Mouse (Mus musculus) c-Kit-positive CD71-positive TER-119-positive erythroid progenitor cells, embryonic 14.5 days (primary cell): ENCODE measurements at regions not wholly inside any gene's neighbourhood (a gene's known extent, or its start where the extent isn't known, plus 50 kb on each side); places are given as distances from the start of the nearest gene placed in this dataset.

Experiments used
- DNase-seq: peaks from one replicate; pipeline ENCODE4 v3.0.0-alpha.2; 2013; ENCODE audit warnings: low spot score

- DNase-seq, result no peak
These were observed 53.4 kb upstream of the Jun start for GRCm38 (mm10) chr4:95105424-95105823.

GRCm38 (mm10) chr4:95105926-95106622 lies 54.1 kb upstream of the Jun start:
- DNase-seq, result no peak

- DNase-seq, result no peak
These were observed 55.1 kb upstream of the Jun start for GRCm38 (mm10) chr4:95106881-95107665.

GRCm38 (mm10) chr4:95108811-95109210 lies 56.8 kb upstream of the Jun start:
- DNase-seq, result no peak

- DNase-seq, result no peak
These were observed 58.8 kb upstream of the Jun start for GRCm38 (mm10) chr4:95110828-95111227.

DNA sequence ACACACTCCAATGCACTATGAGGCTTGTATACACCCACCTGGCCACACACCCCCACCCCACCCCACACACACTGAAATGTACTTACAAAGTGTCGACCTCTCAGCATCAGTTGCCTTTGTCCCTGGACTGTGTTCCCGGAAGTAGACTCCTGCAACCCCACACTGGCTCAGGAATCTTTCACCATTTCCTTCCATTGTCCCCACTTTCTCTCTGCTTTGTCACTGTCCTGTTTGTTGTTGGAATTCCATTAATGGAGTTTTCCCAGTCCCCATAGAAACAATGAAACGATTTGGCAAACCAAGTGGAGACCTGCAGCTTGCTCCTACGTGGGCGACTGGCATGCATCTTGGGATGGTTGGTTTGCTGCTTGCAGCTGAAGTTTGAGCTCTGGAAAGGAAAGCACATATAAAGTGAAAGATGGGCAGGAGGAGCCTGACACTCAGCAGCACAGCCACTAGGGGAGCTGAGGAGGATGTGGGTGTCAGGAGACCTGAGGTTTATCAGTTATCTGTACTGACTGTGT lies 65.2 kb upstream of the Jun start:
- no peak for DNase-seq

GRCm38 (mm10) chr4:95120876-95121275 lies 68.9 kb upstream of the Jun start:
- no peak for DNase-seq

DNA sequence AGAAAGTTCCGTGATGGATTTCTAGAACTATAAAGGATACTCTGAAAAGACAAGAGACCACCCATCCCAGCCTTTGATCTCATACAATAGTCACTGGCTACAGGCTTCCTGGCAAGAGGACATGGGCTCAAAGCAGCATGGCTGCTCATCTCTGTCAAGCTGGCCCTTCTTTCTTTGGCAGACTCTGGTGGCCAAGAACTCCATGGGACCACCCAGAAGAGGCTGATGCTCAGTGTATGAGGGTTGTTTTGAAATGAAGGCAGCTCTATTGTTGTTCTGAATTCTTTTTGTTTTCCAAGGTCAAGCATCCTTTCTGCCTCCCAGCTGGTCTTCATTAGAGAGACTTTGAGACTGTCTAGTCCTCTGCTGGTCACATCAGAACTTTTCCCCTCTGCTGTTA lies 73.3 kb upstream of the Jun start:
- no peak for DNase-seq

DNA sequence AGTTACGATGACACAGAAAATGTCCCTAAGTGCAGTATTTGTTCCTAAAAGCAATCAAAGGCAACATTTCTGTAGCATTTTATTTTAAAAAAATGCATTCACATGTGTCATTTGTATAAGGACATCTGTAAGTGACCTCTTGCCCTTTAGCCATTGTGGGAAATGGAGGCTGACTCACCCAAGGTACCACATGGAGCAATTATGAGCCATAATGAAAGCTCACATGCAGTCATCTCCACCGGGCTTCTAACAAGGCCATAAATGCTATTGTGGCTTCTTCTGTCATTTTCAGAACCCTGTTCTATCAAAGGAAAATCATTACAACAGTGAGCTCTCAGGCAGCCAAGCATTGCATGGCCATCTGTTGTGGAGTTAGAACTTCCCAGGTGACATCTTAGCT lies 75.9 kb upstream of the Jun start:
- no peak for DNase-seq

GRCm38 (mm10) chr4:95133815-95134214 lies 81.8 kb upstream of the Jun start:
- no peak for DNase-seq

GRCm38 (mm10) chr4:95134611-95135010 lies 82.6 kb upstream of the Jun start:
- no peak for DNase-seq

GRCm38 (mm10) chr4:95137413-95138143 lies 85.6 kb upstream of the Jun start:
- no peak for DNase-seq

DNA sequence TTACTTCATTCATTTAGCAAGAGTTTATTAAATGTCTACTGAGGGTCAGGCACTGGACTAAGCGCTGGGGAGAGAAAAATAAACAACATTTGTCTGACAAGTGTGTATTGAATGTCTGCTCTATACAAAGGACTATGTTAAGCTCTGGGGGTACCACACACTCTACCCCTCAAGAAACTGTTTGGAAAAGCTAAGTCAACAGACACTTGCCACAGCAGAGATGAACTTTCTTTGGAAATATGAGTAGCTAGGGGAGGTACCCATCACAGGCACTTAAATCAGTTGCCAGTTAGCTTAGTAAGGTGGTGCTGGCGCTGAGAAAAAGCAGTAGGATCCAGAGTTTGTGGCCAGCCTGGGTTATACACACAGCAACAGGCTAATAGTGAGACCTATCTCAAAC lies 86.7 kb upstream of the Jun start:
- DNase-seq, result no peak

GRCm38 (mm10) chr4:95141253-95141652 lies 89.2 kb upstream of the Jun start:
- DNase-seq, result no peak

GRCm38 (mm10) chr4:95143130-95143529 lies 91.1 kb upstream of the Jun start:
- no peak for DNase-seq

DNA sequence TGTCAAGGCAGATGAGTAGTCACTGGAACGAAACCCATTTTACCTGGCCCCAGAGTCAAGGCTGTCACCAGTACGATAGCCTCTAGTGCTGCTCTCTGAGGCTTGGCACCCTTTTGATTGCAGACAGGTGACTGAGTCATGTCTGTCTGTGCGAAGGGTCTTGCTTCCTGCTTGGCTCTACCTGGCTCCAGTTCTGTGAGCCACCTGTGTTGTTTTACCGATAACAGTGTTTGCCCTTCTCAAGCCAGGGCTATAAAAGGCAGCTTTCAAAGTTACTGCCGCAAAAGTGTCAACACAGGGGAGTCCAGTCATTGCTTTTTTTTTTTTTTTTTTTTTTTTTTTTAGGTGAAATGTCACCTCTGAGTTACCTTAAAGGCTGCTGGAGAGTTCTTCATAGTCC lies 91.6 kb upstream of the Jun start:
- no peak for DNase-seq

DNA sequence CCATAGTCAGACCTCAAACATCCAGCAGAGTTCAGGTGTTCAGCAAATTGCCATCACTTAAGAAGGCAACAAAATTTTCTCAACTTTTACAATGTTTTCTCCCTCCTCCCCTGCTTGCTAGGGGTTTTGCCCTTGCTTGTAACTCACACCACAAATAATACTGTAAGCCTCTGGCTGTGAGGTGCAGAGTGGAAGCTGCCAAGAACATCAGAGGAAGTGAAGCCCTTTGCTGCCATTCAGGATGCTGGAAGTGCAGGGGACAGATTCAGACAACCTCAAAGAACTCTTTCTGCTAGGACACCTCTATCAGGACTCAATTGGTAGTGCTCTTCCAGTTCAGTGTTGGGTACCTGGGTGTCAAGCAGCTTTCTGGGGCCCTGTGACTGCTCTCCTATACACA lies 92.4 kb upstream of the Jun start:
- DNase-seq, result no peak

DNA sequence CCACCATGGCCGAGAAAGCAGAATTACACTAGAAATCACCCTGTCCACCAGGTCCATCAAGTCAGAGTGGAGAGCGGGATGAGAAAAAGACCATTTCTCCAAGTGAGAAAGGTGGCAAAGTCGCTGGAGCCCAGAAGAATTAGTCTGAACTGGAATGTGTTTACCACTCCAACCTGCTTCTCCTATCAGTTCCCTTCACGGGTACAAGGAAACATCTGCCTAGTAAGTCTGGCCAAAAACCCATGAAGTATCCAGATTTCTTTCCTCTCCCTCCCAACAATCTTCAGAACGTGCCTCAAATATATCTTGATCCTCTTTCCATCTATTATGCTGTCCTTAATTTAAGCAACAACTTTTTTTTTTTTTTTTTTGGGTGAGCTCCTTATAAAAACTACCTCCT lies 94.2 kb upstream of the Jun start:
- DNase-seq, result no peak

GRCm38 (mm10) chr4:95148665-95149064 lies 96.6 kb upstream of the Jun start:
- no peak for DNase-seq

GRCm38 (mm10) chr4:95151678-95152077 lies 99.7 kb upstream of the Jun start:
- DNase-seq, result no peak

- no peak for DNase-seq
These were observed 100.6 kb upstream of the Jun start for GRCm38 (mm10) chr4:95152431-95153115.

- no peak for DNase-seq
These were observed 101.8 kb upstream of the Jun start for GRCm38 (mm10) chr4:95153737-95154287.
